Mouse (Mus musculus) megakaryocyte, embryonic 14.5 days (primary cell): ENCODE data around the gene 1700028P14Rik.
"Not testable (repeated sequence)": the region's sequence is repeated elsewhere in the genome, so short reads cannot be mapped to it uniquely, and the experiment has no call there.

Experiments
- FLI1 ChIP-seq: IDR thresholded peaks from 2 replicates; pipeline ENCODE4 v1.6.1; 2012; ENCODE audit warnings: low read length, inconsistent platforms, mixed read lengths
- GATA1 ChIP-seq: IDR thresholded peaks from 3 replicates; pipeline ENCODE4 v1.6.1; 2012; ENCODE audit warnings: mixed read lengths, low read length, inconsistent platforms, borderline replicate concordance

- not testable (repeated sequence) for TF ChIP-seq GATA1, FLI1
These were observed 23.0 kb upstream of the 1700028P14Rik start for GRCm38 (mm10) chr19:23675656-23676055.
